Mouse (Mus musculus): ENCODE measurements around the gene Aifm1.
"Not testable (repeated sequence)": the region's sequence is repeated elsewhere in the genome, so short reads cannot be mapped to it uniquely, and the experiment has no call there.

The Aifm1 gene

DNA sequence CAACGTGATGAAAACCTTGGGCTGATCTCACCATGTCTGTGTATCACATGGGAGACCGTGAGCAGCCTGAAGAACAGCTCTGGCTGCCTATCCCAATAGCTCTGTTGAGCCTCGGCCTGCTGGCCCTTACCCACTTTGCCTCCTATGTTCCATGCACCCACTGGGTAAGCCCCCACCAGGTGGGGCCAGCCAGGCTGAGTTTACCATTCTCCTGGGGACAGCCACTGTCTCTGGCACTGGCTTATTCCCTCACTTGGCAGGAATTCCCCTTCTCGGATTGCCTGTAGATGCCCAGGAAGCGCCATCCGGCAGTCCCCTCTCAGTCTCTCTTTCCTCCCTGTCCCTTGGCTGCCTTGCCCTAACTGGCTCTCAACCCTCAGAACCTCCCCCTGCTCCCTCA, 56.4 kb downstream of the Aifm1 start:
- DNase-seq: no peak

DNA sequence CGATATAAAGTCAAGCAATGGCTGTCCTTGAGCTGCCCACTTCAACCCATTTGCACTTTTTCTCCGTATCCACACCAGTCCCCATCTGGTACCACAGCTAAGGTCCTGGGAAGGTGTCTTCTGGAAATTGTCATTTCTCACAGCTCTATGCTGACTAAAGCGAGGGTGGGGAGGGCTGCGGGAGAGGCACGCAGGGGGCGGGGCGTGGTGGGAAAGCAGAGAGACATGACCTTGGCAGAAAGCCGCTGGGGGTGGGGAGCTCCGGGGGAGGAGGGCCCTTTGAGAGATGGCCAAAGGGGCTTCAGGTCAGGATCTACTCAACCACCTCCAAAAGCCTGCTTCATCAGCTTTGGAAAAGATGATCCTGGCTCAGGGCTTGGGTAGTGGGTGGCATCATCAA, 58.3 kb downstream of the Aifm1 start:
- DNase-seq: no peak

DNA sequence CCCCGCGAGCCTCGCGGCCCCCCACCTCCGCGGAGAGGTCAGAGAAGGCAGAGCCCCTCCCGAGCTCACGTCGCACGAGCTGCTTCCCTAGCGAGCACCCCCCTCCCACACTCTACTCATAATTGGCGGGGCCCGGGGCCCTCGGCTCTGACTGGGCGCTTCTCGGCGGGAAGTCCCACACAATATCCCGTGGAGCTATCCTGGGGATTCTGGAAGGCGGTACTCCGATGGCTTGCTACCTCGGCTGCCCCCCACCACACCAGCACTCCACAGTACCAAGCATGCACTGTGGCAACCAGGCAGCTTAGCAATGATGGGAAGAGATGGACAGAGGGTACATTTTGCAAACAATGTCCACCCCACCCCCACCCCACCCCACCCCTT, 58.9 kb downstream of the Aifm1 start:
- no peak for DNase-seq

DNA sequence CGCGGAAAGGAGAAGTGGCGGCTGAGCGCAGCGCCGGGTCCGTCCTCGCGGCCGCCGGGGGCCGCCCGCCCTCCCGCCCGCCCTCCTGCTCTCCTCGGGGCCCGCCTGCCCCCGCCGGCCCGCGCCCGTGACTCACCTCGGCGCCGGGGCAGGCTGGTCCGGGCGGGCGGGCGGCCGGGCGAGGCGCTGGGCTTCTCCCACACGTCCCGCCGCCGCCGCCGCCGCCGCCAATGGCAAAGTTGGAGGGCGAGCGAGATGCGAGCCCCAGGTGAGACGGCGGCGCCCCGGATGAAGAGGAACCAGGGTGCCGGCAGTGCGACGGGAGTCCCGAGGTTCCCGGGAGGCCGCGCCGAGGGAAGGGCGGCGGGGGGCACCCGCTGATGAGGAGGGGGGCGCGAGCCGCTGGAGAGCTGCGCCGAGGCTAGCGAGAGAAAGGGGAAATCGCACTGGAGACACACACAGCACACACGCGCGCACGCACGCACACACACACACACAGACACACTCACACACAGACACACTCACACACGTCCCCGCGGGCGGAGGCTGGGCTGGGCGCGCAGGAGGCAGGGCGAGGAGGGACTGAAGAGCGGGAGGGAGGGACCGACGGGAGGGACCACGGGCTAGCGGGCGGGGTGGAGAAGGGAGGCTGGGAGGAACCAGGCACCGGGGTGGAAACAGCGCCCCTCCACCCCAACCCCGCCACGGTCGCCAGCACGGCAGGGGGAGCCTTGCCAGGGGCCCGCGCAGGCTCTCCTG, 59.4 kb downstream of the Aifm1 start:
- no peak for DNase-seq

DNA sequence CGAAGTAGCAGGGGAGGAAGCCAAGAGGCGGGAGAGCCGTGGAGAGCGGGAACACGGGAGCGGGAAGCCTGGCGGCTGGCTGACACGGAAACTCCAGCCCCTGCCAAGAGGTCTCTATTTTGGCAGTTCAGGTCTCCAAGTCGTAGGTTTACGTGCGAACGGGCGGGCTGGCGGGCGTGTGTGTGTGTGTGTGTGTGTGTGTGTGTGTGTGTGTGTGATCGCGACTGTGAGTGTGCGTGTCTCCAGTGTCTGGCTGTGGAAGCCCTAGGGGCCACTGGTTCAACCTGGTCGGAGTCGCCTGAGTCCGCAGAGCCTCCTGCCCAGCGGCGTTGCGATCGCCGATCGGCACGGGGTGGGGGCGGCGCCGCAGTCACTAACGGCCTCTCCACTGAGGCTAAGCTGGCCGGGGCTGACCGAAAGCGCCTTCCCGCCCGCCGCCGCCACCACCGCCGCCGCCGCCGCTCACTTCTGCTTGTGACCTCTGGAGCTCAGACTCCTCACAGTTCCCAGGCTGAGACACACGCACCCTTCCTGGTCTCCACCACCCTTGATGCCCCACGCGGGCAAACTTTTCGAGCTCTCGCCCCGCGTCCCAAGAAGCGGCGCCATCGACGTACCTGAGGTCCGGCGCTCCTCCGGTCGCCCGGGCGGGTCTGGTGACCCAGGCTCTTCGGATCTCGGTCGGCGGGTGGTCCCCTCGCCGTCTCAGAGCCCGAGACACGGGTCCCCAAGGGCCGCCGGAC, 60.3 kb downstream of the Aifm1 start:
- no peak for DNase-seq

DNA sequence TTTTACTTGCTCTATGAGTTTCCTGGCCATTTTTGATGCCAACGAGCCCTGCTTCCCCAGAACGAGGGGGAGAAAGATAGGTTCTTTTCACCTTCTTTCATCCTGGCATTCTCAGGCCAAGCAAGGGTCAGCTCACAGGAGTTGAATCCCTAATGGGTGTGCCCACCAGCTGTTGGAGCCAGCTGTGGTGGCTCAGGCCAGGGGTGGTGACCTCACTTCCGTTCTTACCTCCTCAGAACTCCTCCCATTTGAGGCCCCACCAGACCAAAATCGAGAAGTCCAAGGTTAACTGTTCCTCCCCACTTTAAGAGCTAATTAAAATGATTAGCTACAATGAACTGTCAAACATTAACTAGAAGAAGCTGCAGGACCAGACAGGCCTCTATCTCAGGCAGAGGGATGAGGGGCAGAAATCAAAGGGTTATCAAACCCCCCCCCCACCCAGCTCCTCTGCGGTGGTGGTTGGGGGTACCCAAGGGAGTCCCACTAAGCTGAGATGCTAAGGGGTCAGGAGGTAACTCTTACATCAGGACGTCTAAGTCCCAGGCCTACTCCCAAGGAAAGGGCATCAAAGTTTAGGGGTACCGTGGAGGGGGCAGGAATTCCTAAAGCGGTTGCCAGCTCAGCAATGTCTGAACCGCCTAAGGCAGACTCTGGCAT, 61.0 kb downstream of the Aifm1 start:
- no peak for DNase-seq

DNA sequence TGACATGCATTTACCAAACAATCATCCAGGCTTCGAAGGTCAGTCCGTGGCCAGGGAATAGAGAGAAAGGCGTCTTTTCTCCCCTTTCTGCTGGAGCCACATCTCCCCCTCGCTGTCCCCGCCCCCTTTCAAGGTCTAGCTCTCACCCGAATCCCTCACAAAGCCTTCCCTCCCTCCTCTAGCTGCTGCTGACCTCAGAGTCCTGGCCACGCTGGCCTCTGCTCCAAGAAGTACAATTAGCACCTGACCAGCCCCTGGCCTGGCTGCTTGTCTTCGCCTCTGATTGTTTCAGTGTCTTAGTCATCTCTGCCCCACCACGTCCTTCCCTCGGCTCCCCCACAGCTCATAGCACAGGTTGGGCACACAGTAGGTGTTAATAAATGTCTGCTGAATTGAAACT, 63.7 kb downstream of the Aifm1 start:
- no peak for DNase-seq

DNA sequence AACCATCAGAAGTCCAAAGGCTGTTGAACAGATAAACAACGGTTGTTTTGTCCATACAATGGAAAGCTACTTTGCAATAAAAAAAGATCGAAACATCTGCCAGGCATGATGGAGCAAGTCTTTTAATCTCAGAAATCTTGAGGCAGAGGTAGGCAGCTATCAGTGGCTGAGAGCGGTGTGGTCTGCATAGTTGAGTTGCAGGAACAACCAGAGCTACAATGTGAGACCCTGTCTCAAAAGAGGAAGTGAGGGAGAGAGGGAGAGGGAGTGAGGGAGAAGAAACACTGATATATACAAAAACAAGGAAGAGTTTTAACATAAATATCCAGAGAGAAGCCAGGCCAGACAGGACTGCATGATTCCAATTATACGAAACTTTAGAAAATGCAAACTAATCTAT, 68.7 kb downstream of the Aifm1 start:
- no peak for DNase-seq

DNA sequence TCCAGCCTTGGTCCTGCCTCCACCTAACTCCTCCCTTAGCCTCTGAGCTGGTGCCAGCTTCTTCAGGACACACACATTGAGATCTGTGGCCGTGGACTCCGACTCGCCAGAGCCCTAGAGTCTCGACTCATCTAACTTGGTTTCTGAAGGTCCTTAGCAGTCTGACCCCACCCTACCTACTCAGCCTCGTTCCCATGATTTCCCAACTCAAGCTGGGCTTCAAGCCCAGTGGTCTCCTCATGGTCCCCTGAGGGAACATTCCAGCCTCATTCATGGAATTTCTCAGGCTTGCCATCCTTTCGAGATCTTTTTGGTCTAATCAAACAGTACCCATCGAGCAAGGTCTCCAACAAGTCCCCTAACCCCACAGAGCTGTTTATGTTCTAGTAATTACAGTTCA, 71.4 kb downstream of the Aifm1 start:
- no peak for DNase-seq

DNA sequence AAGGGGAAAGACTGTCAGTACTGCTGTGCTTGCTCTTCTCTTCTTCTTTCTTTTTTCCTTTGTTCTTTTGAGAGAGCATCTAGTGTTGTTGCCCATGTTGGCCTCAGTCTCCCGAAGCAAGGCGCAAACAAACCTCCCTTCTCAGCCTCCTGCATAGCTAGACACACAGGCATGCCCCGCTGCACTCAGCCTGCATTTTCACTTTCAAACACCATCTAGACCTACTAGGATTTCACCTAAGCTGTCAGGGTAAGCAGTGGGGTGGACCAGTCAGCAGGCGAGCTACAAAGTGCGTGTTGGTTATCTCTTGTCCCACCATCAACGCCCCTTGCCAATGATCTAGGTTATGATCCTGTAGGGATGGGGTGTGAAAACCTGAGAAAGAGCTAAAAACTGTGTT, 71.8 kb downstream of the Aifm1 start:
- DNase-seq: no peak

DNA sequence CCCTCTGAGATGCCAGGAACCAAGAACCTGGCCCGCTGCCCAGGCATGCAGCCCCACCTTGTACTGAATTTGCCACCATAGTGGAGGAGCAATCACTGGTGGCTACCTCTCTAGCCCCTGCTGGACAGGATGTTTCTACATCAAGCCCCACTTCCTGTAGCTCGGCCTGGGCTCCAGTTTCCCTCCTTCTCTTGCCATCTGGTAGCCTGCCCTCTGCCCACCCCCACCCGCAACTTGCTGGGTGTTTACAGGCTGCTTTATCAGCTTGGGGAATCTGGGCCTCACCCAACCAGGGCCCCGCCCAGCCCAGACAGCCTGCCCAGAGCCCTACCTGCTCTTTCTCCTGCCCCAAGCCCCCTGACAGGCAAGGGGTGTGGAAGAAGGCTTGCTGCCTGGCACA, 74.3 kb downstream of the Aifm1 start:
- no peak for DNase-seq

DNA sequence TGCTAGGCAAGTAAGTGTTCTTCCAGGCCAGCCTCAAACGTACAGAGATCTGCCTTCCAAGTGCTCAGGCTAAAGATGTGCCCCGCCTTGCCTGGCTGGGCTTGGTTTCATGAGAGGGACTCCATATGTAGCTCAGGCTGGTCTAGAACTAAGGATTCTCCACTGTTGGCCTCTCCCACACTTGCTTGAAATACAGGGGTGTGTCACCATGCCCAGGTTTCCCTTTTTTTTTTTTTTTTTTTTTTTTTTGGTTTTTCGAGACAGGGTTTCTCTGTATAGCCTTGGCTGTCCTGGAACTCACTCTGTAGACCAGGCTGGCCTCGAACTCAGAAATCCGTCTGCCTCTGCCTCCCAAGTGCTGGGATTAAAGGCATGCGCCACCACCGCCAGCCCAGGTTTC, 77.3 kb downstream of the Aifm1 start:
- DNase-seq: not testable (repeated sequence)

DNA sequence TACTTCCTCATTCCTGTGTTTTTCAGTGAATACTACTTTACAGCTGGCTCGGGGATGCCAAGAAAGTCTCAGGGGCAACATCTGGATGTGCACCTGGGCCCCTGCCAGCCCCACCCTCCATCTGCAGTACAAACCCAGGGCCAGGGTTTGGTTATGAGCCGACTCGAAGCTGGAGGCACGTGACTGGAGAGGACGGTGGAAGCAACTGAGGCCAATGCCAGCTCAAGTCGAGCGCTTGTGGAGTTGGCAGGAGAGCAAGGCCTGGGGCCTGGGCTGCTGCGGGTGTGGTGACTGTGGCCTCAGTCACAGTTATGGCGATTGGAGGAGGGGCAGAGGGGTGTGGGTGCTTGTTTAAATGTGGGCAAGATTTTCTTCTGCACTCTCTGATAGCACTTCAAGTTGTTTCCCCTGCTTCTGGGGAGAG, 77.9 kb downstream of the Aifm1 start:
- DNase-seq: no peak

DNA sequence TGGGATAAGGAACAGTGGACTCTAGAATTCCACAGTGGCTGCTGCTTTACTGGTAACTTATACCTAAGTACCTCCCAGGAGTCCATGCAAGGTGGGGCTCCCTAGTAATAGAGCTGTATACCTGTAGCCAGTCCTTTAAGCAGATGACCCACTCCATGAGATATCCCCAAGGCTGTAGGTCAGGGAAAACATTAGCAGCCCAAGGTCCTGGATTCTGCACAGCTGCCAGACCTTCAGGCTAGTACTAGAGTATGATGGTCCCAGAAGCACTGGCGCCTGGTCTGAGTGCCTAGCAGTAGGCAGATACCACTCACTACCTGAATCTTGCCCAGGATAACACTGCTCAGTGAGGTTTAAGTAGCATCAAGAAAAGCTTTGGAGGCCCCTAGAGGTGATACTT, 79.1 kb downstream of the Aifm1 start:
- no peak for DNase-seq

DNA sequence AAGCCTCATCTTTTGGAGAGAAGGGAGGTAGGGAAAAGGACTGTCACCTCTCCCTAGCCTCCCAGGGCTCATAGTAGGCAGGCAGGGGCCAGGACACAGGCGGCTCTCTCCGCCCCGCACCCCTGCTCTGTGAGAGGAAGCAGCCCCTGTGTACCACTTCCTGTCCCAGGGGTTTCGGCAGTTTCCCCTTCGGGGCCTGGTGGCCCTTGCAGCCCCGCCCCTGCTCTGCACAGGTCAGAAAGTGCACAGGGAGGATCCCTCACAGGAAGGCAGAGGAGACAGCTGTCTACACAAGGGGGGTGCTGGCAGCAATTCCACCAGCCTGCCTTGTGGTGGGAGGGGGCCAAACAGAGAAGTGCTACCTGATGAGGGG, 79.8 kb downstream of the Aifm1 start:
- DNase-seq: no peak

DNA sequence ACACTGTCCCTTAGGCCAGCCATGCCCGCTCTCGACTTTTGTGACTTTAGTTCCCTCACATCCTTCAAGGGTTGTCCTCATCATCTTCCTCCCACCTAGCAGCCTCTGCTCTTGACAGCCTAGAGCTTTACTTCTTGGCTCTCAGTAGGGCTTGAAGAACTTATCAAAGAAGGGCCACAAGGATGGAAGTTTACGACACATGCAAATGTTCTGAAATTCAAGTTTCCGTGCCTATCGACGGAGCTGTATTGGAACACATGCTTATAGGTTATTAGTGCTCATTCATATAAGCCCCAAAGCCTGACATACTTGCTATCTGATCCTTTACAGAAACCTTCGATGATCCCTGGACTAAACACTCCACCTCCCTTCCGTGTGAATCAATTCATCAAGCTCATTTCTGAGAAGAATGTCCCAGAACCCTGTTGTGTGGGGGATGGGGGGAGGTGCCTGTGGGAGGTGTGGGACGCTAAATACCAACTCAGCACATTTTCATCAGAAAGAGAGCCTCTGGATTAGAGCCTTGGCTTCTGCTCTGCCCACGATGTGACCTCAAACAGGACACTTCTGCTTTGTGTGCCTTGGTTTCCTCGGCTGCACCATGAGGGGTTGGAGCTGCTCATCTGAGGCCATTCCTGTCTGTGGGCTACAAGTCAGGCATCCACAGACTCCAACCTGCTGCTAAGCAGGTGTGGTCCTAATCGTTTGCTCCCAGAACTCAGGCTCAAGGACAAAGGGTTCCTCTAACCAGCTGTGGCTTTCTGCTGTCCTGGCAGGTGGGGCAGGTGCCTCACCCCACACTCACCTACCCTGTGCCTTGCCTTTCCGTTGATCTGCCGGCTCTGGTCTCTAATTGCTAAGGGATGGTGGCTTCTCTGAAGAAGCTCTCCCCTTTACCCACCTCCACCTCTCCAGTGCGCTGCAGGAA, 80.5 kb downstream of the Aifm1 start:
- DNase-seq: no peak

DNA sequence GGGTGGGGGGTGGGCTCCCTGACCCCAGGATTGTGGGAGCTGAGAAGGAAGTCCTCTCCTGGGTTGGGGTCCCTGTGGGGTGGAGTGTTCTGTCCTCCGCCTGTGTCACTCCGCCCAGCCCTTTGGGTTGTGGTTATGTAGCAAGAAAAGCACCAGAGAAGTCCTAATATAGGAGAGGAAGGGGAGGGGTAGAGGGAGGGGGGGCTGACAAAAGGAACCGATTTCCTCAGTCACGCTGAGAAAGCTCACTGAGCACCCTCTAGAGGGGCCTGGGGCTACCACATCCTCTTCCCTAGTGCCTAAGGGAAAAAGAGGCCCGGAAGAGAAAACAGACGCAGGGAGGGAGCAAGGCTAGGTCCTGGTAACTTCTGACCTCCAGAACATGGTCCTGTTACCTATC, 83.8 kb downstream of the Aifm1 start:
- DNase-seq: no peak

DNA sequence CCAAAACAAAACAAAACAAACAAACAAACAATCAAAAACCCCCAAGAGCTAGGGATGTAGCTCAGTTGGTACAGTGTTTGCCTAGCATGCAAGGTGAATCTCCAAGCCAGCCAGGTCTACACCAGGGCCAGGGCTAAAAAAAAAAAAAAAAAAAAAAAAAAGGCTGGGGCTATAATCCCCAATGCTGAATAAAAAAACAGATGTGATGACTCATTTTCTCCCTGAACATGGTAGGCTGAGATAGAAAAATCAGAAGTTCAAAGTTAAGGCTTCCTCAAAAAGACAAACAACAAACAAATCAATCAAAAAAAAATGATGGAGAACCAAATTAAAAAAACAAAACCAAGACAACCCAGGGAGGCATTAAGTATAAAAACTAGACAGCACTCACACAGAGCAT, 84.3 kb downstream of the Aifm1 start:
- DNase-seq: no peak

DNA sequence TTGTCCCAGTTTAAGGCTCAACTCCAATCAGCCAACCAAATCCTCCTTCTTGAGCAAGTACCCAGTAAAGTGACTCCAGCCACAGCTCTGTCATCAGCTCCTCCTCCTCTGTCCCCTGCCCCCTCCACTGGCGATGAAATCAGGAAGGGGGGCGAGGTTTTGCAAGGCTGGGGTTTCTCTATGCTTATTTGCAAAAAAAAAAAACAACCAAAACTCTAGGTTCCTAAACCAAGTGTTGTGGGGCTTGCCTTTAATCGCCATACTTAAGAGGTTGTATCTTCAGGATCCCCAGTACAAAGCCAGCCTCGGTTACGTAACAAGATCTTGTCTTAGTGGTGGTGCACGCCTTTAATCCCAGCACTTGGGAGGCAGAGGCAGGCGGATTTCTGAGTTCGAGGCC, 84.7 kb downstream of the Aifm1 start:
- DNase-seq: no peak

DNA sequence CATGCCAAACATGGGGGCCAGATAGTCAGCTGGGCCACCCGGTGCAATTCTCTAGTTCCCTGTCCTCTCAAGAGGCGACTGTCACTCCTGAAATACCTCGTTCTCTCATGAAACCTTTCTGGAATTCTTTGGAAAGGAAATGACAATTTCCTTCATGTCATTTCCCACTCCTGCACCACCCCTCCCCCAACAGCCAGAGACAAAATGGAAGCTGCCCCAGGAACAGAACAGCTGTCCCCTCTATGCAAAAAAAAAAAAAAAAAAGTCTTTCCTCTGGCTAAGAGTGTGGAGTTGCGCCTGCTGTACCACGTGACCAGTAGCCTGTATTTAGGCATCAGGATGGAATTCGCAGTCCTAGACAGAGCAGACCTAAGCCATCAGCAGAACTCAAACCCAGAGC, 85.1 kb downstream of the Aifm1 start:
- no peak for DNase-seq

DNA sequence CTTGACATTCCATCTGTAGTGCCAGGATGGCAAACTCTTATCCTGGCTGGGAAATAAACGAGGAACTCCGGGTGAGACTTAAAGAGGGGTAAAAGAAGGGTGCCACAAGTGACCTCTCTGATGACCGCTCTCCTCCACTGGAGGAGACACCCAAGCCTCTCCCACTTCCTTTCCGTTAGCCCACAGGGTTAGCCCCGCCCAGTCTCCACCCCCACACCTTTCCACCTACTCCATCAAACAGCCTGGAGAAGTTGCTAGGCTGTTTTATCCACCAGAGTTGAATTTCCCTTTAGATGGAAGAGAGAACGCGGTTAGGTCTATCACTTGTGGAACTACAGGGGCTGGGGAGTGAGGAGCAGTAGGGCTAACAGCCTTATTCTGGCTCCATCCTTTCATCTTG, 88.1 kb downstream of the Aifm1 start:
- no peak for DNase-seq
